Comparison of ENCODE assay signal across 9 mouse cellular contexts in genomic region chr1:129244292-129244691, GRCm38 (mm10). TPM values are rescaled to one million over a fixed set of nuclear protein-coding genes. Genes with fewer than 3 reads are reported as not detected.
A peak's percentile ranks its signal among the peaks of the same experiment; 100 is the strongest.
DNase-seq lines count a peak whose midpoint lies in the region; ATAC-seq and TF ChIP-seq lines count a peak whose summit lies in the region.
"Had no signal": no experiment of that assay in that cellular context is flagged by ENCODE, and none has a peak within 500 bp of the region (broad histone marks: within the 10 kb centered on the region; RNA-seq: fewer than 3 reads in every experiment).

No protein-coding gene starts in this region.

- 53% methylated on average over 3 of the region's 3 CpGs for WGBS in heart, adult 2 months
- WGBS in liver, postnatal 0 days (ENCODE audit: insufficient replicate concordance), result 52% methylated on average over 3 of the region's 3 CpGs
- 58% methylated on average over 3 of the region's 3 CpGs for WGBS in intestine, embryonic 16.5 days

- H3K9me3 ChIP-seq in liver, postnatal 0 days (ENCODE audit: low read length), result no peaks in the 10 kb centered on the region
- H3K9me3 ChIP-seq in intestine, embryonic 16.5 days (ENCODE audit: control insufficient read depth, low read length), result no peaks in the 10 kb centered on the region
- H3K9me3 ChIP-seq: liver, embryonic 15.5 days had no signal

- H3K36me3 ChIP-seq in heart, adult 2 months (ENCODE audit: control insufficient read depth, insufficient read depth, low read length), result no peaks in the 10 kb centered on the region
- H3K36me3 ChIP-seq in liver, postnatal 0 days (replicated peaks; ENCODE audit: insufficient read depth, low read length), result no peaks in the 10 kb centered on the region
- no peaks in the 10 kb centered on the region for H3K36me3 ChIP-seq in intestine, embryonic 16.5 days (ENCODE audit: control insufficient read depth, insufficient read depth, low read length)
- H3K36me3 ChIP-seq: liver, embryonic 15.5 days had no signal

- H3K4me3 ChIP-seq in heart, adult 2 months, result no peak overlapping the region
- no peak overlapping the region for H3K4me3 ChIP-seq in cortical plate, adult 2 months (ENCODE audit: insufficient read depth, low read length)
- no peak overlapping the region for H3K4me3 ChIP-seq in liver, postnatal 0 days (ENCODE audit: low read depth, low read length)
- H3K4me3 ChIP-seq in intestine, embryonic 16.5 days (ENCODE audit: low read length), result no peak overlapping the region
- H3K4me3 ChIP-seq: liver, embryonic 15.5 days had no signal

- ATAC-seq in liver, postnatal 0 days, result no peak
- no peak for ATAC-seq in intestine, embryonic 16.5 days

- no peaks in the 10 kb centered on the region for H3K4me1 ChIP-seq in heart, adult 2 months (ENCODE audit: control insufficient read depth, insufficient read depth, low read length)
- H3K4me1 ChIP-seq in cortical plate, adult 2 months (ENCODE audit: control insufficient read depth, insufficient read depth, low read length), result no peaks in the 10 kb centered on the region
- H3K4me1 ChIP-seq in liver, postnatal 0 days (ENCODE audit: insufficient read depth), result no peaks in the 10 kb centered on the region
- H3K4me1 ChIP-seq in intestine, embryonic 16.5 days (ENCODE audit: control insufficient read depth, insufficient read depth, low read length), result no peaks in the 10 kb centered on the region
- H3K4me1 ChIP-seq: liver, embryonic 15.5 days had no signal

- H3K4me2 ChIP-seq in liver, postnatal 0 days (ENCODE audit: low read depth, low read length), result no peak overlapping the region
- H3K4me2 ChIP-seq in intestine, embryonic 16.5 days (ENCODE audit: low read depth, low read length), result no peak overlapping the region
- H3K4me2 ChIP-seq: liver, embryonic 15.5 days had no signal

- no peak overlapping the region for H3K27ac ChIP-seq in heart, adult 2 months
- no peak overlapping the region for H3K27ac ChIP-seq in cortical plate, adult 2 months (ENCODE audit: insufficient read depth, low read length)
- no peak overlapping the region for H3K27ac ChIP-seq in liver, postnatal 0 days (ENCODE audit: low read depth)
- no peak overlapping the region for H3K27ac ChIP-seq in intestine, embryonic 16.5 days (ENCODE audit: low read length)
- H3K27ac ChIP-seq: liver, embryonic 15.5 days had no signal

- TF ChIP-seq EP300 in heart, adult 2 months (IDR thresholded peaks at IDR 0.05; ENCODE audit: insufficient read depth, low read depth, low read length), result no peak
- no peak for TF ChIP-seq EP300 in liver, postnatal 0 days (IDR thresholded peaks at IDR 0.05; ENCODE audit: low read depth)

- TF ChIP-seq CTCF in heart, adult 2 months (IDR thresholded peaks at IDR 0.05), result peak; percentile 74
- TF ChIP-seq CTCF in cortical plate, adult 2 months (IDR thresholded peaks at IDR 0.05; ENCODE audit: extremely low read depth, insufficient read depth, low read length), result peak; percentile 49
- peak; percentile 50 for TF ChIP-seq CTCF in liver, postnatal 0 days (IDR thresholded peaks at IDR 0.05; ENCODE audit: low read depth)

- H3K9ac ChIP-seq in heart, adult 2 months (ENCODE audit: low read depth, low read length), result no peak overlapping the region
- no peak overlapping the region for H3K9ac ChIP-seq in liver, postnatal 0 days (replicated peaks)
- no peak overlapping the region for H3K9ac ChIP-seq in intestine, embryonic 16.5 days (ENCODE audit: low read depth, low read length)
- H3K9ac ChIP-seq: liver, embryonic 15.5 days had no signal

- no peak for DNase-seq in heart, adult 2 months
- DNase-seq in heart, postnatal 25 days (ENCODE audit: low spot score), result no peak
- DNase-seq in A20 (ENCODE audit: low read depth, low spot score), result peak; percentile 6
- peak; percentile 8 to 39 for DNase-seq in kidney, adult 8-10 months
- DNase-seq in liver, postnatal 0 days, result no peak
- DNase-seq in cerebellum, postnatal 36 days, result no peak

- H3K27me3 ChIP-seq in heart, adult 2 months (ENCODE audit: control insufficient read depth, insufficient read depth, low read length), result no peaks in the 10 kb centered on the region
- no peaks in the 10 kb centered on the region for H3K27me3 ChIP-seq in liver, postnatal 0 days (ENCODE audit: insufficient read depth, low read length)
- H3K27me3 ChIP-seq in intestine, embryonic 16.5 days (replicated peaks; ENCODE audit: control insufficient read depth, insufficient read depth, low read length), result no peaks in the 10 kb centered on the region
- H3K27me3 ChIP-seq: liver, embryonic 15.5 days had no signal

- intact Hi-C loops in heart, adult 2 months (cut with DNase I), result loop anchor here (5.0 to 10.0 kb wide), 2 partner anchors 169 to 367 kb away; no protein-coding TSS in a partner anchor
- intact Hi-C loops in heart, postnatal 25 days (cut with DNase I), result loop anchor here (2.0 kb wide), 1 partner anchor 369 kb away; no protein-coding TSS in a partner anchor

- H3K79me2 ChIP-seq in heart, adult 2 months (replicated peaks; ENCODE audit: control insufficient read depth, insufficient read depth, low read length), result no peaks in the 10 kb centered on the region

- TF ChIP-seq POLR2A in heart, adult 2 months (IDR thresholded peaks at IDR 0.05; ENCODE audit: insufficient read depth, low read depth, low read length), result no peak
- TF ChIP-seq POLR2A in cortical plate, adult 2 months (IDR thresholded peaks at IDR 0.05; ENCODE audit: extremely low read depth, insufficient read depth, low read length), result no peak

RNA-seq across cellular contexts. Expression of gene Thsd7b, which starts 28.8 kb away (rescaled TPM):
- total RNA-seq in heart, adult 2 months (2021), result under 1 TPM; 0.08 to 0.23 TPM
- 0.12 and 0.23 TPM in 2 replicates for polyA plus RNA-seq in heart, adult 2 months (2012; rRNA removed)
- total RNA-seq in heart, postnatal 25 days (2021), result under 1 TPM; 0.10 to 0.25 TPM
- polyA plus RNA-seq in cortical plate, adult 2 months (2012; rRNA removed), result 4.0 and 4.4 TPM in 2 replicates
- 0.09 and 0.15 TPM in 2 replicates for polyA plus RNA-seq in liver, postnatal 0 days (2015; fragmentation: Nextera tagmentation; extraction: Ambion mirVana)
- polyA plus RNA-seq in intestine, embryonic 16.5 days (2015; fragmentation: Nextera tagmentation; extraction: Ambion mirVana), result 0.45 and 0.50 TPM in 2 replicates

Comparison
In these comparisons a context has a peak if more than half of its experiments do, and no peak if none do; other contexts are left out.
1. DNase-seq: peak in A20 (single experiment) and kidney, adult 8-10 months (2 of 2); none in heart, adult 2 months (0 of 2), heart, postnatal 25 days (single experiment), liver, postnatal 0 days (single experiment) and cerebellum, postnatal 36 days (0 of 2).
2. Peak in every context shown above with its lines, with median percentiles within 50 percentile points of each other: CTCF ChIP-seq.